In genomic region chr10:126905650-126906075, GRCm38 (mm10) we compare ENCODE assay signal across 8 mouse cellular contexts. TPM values are rescaled to one million over a fixed set of nuclear protein-coding genes. Genes with fewer than 3 reads are reported as not detected.
DNase-seq lines count a peak whose midpoint lies in the region; ATAC-seq lines count a peak whose summit lies in the region.

No protein-coding gene starts in this region.

- H3K27me3 ChIP-seq in intestine, embryonic 14.5 days (replicated peaks; ENCODE audit: control insufficient read depth, insufficient read depth, low read length): no peaks in the 10 kb centered on the region

- H3K36me3 ChIP-seq in intestine, embryonic 14.5 days (ENCODE audit: control insufficient read depth, insufficient read depth, low read length): no peaks in the 10 kb centered on the region

- DNase-seq in adrenal gland, adult 18-20 months (ENCODE audit: low spot score in 2 of 2): peak; percentile 87 to 89
- peak; percentile 99 for DNase-seq in embryo, embryonic 11 days
- DNase-seq in gastrocnemius, postnatal 25 days: peak; percentile 91
- DNase-seq in intestine, embryonic 14.5 days (ENCODE audit: low spot score): peak; percentile 92
- peak; percentile 92 to 93 for DNase-seq in left cerebral cortex, postnatal 14 days (ENCODE audit: low spot score in 2 of 2)
- DNase-seq in mesoderm, embryonic 11.5 days (ENCODE audit: low read depth, low spot score): peak; percentile 94
- peak; percentile 88 to 89 for DNase-seq in right cerebral cortex, postnatal 36 days (ENCODE audit: low spot score in 2 of 2)
- peak; percentile 95 for DNase-seq in yolk sac, embryonic 10.5 days (ENCODE audit: low spot score)

- peak; percentile 70 for ATAC-seq in intestine, embryonic 14.5 days (replicated peaks; ENCODE audit: low FRiP score, low TSS enrichment, low read depth)

- peak overlapping the region; percentile 64 for H3K9ac ChIP-seq in intestine, embryonic 14.5 days (ENCODE audit: low read length)

- H3K4me3 ChIP-seq in intestine, embryonic 14.5 days (ENCODE audit: low read depth, low read length): peak overlapping the region; percentile 54

- intact Hi-C loops in left cerebral cortex, postnatal 14 days (cut with DNase I): no loop called here

- no peaks in the 10 kb centered on the region for H3K4me1 ChIP-seq in intestine, embryonic 14.5 days (replicated peaks; ENCODE audit: control insufficient read depth, insufficient read depth, low read length)

- under 1% methylated on average over 30 of the region's 30 CpGs for WGBS in intestine, embryonic 14.5 days

- H3K4me2 ChIP-seq in intestine, embryonic 14.5 days (ENCODE audit: low read length): peak overlapping the region; percentile 78

- no peaks in the 10 kb centered on the region for H3K9me3 ChIP-seq in intestine, embryonic 14.5 days (ENCODE audit: control insufficient read depth, low read length)

- H3K27ac ChIP-seq in intestine, embryonic 14.5 days (ENCODE audit: low read depth): peak overlapping the region; percentile 77

RNA-seq across cellular contexts. Expression of gene Atp23, which starts 4.5 kb away (rescaled TPM):
- total RNA-seq in adrenal gland, adult 18-20 months (2021): 1 to 10 TPM; 4.6 to 5.5 TPM
- 1 to 10 TPM; 2.5 to 2.6 TPM for total RNA-seq in gastrocnemius, postnatal 25 days (2021)
- 21.8 and 22.9 TPM in 2 replicates for polyA plus RNA-seq in intestine, embryonic 14.5 days (2014; fragmentation: Nextera tagmentation; extraction: Ambion mirVana)
- 10 to 100 TPM in 1 of 2 experiments, 1 to 10 TPM in 1; 7.7 to 11.3 TPM for total RNA-seq in left cerebral cortex, postnatal 14 days (2021)

Comparison
In these comparisons a context has a peak if more than half of its experiments do, and no peak if none do; other contexts are left out.
1. Peak in every context shown above with its lines: DNase-seq, ATAC-seq, H3K4me3 ChIP-seq and H3K27ac ChIP-seq.